Mouse (Mus musculus) stomach, embryonic 14.5 days (tissue): ENCODE measurements at regions not wholly inside any gene's neighbourhood (a gene's known extent, or its start where the extent isn't known, plus 50 kb on each side); places are given as distances from the start of the nearest gene placed in this dataset.
"Not testable (repeated sequence)": the region's sequence is repeated elsewhere in the genome, so short reads cannot be mapped to it uniquely, and the experiment has no call there.

Experiments used
- ATAC-seq: fragments of 200-750 bp; cut with Nextera tagmentation; 2 replicates; pipeline ENCODE4 v1.8.0; 2017; ENCODE audit warnings: low read depth, moderate TSS enrichment; ENCODE audit not compliant: insufficient number of reproducible peaks, insufficient read depth, low FRiP score
- H3K27ac ChIP-seq: fragments of 300-500 bp; sonication (generic); 2 replicates; pipeline ENCODE4 v1.5.1; 2014; ENCODE audit warnings: mild to moderate bottlenecking, low read length, moderate library complexity, mixed read lengths
- H3K27me3 ChIP-seq: fragments of 300-500 bp; sonication (generic); 2 replicates; pipeline ENCODE4 v1.6.1; 2014; ENCODE audit warnings: low read length, control low read depth, mixed read lengths; ENCODE audit not compliant: control insufficient read depth, insufficient read depth
- H3K36me3 ChIP-seq: fragments of 300-500 bp; sonication (generic); 2 replicates; pipeline ENCODE4 v1.6.1; 2014; ENCODE audit warnings: mild to moderate bottlenecking, control low read depth, low read length, moderate library complexity, mixed read lengths; ENCODE audit not compliant: control insufficient read depth, insufficient read depth
- H3K4me1 ChIP-seq: fragments of 300-500 bp; sonication (generic); 2 replicates; pipeline ENCODE4 v1.6.1; 2014; ENCODE audit warnings: low read length, control low read depth, mixed read lengths; ENCODE audit not compliant: control insufficient read depth, insufficient read depth
- H3K4me2 ChIP-seq: fragments of 300-500 bp; sonication (generic); replicated peaks from 2 replicates; pipeline ENCODE4 v1.6.1; 2014; ENCODE audit warnings: low read depth, low read length, control low read depth
- H3K4me3 ChIP-seq: fragments of 300-500 bp; sonication (generic); 2 replicates; pipeline ENCODE4 v1.5.1; 2014; ENCODE audit warnings: low read depth, low read length, control low read depth
- H3K9ac ChIP-seq: fragments of 300-500 bp; sonication (generic); replicated peaks from 2 replicates; pipeline ENCODE4 v1.6.1; 2014; ENCODE audit warnings: low read depth, mild to moderate bottlenecking, control low read depth, low read length, moderate library complexity, mixed read lengths
- H3K9me3 ChIP-seq: fragments of 300-500 bp; sonication (generic); 2 replicates; pipeline ENCODE4 v1.6.1; 2016; ENCODE audit warnings: low read depth, low read length, control low read depth; ENCODE audit not compliant: control insufficient read depth
- WGBS: fragments of 180-500 bp; shearing (Covaris S2); extraction: QIAGEN DNeasy Blood & Tissue Kit; methylation state at CpG from one replicate; pipeline ENCODE4 v1.1.7; 2014; 5-methylcytosine and 5-hydroxymethylcytosine counted together

DNA sequence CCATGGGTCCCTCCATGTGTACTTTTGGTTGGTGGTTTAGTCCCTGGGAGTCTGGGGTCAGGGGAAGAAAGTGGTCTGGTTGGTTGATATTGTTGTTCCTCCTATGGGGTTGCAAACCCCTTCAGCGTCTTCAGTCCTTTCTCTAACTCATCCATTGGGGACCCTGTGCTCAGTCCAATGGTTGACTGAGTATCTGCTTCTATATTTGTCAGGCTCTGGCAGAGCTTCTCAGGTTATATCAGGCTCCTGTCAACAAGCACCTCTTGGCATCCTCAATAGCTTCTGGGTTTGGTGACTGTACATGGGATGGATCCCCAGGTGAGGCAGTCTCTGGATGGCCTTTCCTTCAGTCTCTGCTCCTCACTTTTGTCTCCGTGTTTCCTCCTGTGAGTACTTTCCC is 170.4 kb upstream of the Ift57 start:
- not testable (repeated sequence) for ATAC-seq, H3K36me3 ChIP-seq, H3K9me3 ChIP-seq, H3K4me1 ChIP-seq, H3K4me3 ChIP-seq, H3K9ac ChIP-seq, H3K27ac ChIP-seq, H3K4me2 ChIP-seq, H3K27me3 ChIP-seq
- 90% methylated on average over 2 of the region's 2 CpGs for WGBS

DNA sequence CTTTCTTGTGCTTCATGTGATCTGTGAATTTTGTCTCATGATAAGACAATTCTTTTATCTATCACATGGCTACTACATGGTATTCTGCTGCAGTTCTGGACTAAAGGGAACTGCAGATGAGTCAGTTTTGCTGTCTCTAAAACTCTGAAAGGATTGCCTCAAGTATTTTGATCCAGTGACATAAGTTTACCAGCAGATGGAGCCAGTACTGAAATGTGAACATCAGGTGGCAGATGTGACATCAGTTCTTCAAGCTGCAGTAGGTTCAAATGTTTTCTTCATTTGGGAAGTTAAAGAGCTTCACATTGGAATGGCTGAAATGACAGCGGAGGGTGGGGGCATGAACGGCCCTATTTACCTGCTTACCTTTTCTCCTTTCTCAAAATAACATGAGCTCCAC is 170.0 kb upstream of the Ift57 start:
- no peaks in the 10 kb centered on the region for H3K27me3 ChIP-seq
- H3K9me3 ChIP-seq = no peaks in the 10 kb centered on the region
- no peak overlapping the region for H3K9ac ChIP-seq
- 76% methylated on average over 2 of the region's 2 CpGs for WGBS
- H3K36me3 ChIP-seq = no peaks in the 10 kb centered on the region
- H3K4me2 ChIP-seq = no peak overlapping the region
- H3K4me1 ChIP-seq = no peaks in the 10 kb centered on the region
- no peak overlapping the region for H3K27ac ChIP-seq
- no peak for ATAC-seq
- no peak overlapping the region for H3K4me3 ChIP-seq

DNA sequence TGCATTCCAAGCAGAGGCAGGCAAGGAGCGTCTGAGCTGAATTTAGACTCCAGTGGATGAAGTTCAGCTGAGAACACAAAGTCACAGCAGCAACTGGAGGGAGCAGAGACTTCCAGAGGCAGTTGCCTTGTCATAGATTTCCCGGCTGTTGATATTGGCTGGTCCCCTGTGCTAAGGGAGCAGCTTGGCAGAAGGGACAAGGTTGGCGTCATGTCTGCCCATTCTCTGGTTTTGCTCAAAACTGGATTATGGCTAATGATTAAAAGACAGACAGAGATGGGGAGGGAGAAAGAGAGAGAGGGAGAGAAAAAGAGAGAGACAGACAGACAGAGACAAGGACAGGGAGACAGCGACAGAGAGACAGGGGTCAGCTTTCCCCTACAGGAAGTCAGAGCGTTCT is 169.0 kb upstream of the Ift57 start:
- ATAC-seq = no peak
- 92% methylated on average over 5 of the region's 5 CpGs for WGBS
- Histone ChIP-seq H3K36me3 (no peaks in the 10 kb centered on the region), H3K27ac (no peak overlapping the region), H3K4me1 (no peaks in the 10 kb centered on the region), H3K9me3 (no peaks in the 10 kb centered on the region), H3K9ac (no peak overlapping the region), H3K4me2 (no peak overlapping the region), H3K4me3 (no peak overlapping the region), H3K27me3 (no peaks in the 10 kb centered on the region)

DNA sequence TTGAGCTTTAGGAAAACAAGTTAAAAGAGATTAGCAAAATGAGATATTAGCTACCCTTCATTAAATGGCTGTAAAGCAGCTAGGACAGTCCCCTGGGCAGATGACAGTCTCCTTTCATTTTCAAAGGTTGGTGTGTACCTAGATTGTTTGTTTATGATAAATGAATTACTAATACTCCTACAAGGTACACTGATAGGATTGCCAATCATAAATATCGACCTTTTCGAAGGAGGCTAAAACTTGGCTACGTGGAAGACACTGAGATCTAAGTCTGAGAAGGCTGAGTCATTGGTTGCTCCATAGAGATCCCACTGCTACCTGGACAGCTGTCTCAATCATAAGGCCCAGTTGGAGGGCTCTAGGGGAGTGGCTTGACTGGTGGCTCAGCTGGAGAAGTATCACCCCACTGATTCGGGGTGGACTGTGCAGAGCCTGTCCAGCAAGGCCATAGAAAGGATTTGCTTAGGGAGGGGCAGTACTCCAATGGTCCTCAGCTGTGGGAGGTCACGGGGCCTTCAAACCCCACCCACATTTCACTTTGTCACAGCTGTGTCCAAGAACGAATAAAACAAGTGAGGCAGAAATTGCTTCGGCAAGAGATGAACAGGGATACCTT is 166.9 kb upstream of the Ift57 start:
- no peak overlapping the region for H3K4me3 ChIP-seq
- H3K27ac ChIP-seq = no peak overlapping the region
- H3K27me3 ChIP-seq = no peaks in the 10 kb centered on the region
- H3K4me2 ChIP-seq = no peak overlapping the region
- no peak overlapping the region for H3K9ac ChIP-seq
- 69% methylated on average over 7 of the region's 7 CpGs for WGBS
- H3K36me3 ChIP-seq = no peaks in the 10 kb centered on the region
- no peaks in the 10 kb centered on the region for H3K4me1 ChIP-seq
- ATAC-seq = 0 out of 2 replicates have a peak, but pooled peaks have one; percentile 15
- H3K9me3 ChIP-seq = no peaks in the 10 kb centered on the region

DNA sequence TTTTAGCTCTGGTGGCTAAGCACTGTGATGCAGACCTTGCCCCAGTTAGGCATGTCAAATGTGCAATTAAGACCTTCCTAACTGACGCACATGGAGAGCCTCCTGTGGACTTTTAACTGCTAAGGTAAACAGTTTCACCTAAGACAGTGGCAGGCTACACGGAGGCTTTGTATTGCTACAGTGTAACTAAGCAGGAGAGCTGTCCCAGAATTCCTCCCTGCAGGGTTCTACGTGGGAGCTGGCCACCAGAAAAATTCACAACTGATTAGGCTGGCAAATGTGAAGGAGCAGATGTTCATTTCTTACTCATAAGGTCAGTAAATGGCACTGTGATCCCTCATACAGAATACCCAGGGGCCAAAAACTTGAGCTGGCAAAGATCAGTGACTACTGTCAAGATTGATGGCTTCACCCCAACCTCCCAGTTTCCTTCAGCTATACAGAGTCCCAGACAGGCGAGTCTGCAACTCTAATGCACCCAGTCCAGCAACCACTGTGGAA is 165.5 kb upstream of the Ift57 start:
- Histone ChIP-seq H3K4me2 (no peak overlapping the region), H3K27me3 (no peaks in the 10 kb centered on the region), H3K4me3 (no peak overlapping the region), H3K9me3 (no peaks in the 10 kb centered on the region), H3K9ac (no peak overlapping the region), H3K27ac (no peak overlapping the region), H3K36me3 (no peaks in the 10 kb centered on the region), H3K4me1 (no peaks in the 10 kb centered on the region)
- peak; percentile 73; the same call in 1 of the 2 replicates for ATAC-seq
- WGBS = 20% methylated on average over 4 of the region's 4 CpGs

DNA sequence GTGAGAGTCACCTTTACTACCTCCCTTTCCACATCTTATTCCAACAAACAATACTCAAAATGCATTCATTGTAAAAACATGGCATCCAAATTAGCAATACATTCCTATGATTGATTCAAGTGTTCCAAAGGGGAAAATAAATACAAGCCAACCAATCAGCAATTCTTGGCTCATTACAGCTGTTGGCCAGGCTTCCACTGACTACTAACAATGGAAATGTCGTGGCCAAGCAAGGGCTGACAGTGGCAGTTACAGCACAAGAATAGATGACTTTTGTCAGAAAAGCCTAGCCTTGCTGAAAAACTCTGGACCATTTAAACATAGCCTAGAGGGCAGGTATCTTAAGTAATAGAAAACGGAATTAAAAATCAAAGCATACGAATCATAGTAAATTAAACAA is 148.8 kb upstream of the Ift57 start:
- no peaks in the 10 kb centered on the region for H3K4me1 ChIP-seq
- H3K4me3 ChIP-seq = no peak overlapping the region
- ATAC-seq = no peak
- no peak overlapping the region for H3K27ac ChIP-seq
- 76% methylated on average over 3 of the region's 3 CpGs for WGBS
- H3K27me3 ChIP-seq = no peaks in the 10 kb centered on the region
- H3K4me2 ChIP-seq = no peak overlapping the region
- H3K9ac ChIP-seq = no peak overlapping the region
- no peaks in the 10 kb centered on the region for H3K9me3 ChIP-seq
- no peaks in the 10 kb centered on the region for H3K36me3 ChIP-seq

DNA sequence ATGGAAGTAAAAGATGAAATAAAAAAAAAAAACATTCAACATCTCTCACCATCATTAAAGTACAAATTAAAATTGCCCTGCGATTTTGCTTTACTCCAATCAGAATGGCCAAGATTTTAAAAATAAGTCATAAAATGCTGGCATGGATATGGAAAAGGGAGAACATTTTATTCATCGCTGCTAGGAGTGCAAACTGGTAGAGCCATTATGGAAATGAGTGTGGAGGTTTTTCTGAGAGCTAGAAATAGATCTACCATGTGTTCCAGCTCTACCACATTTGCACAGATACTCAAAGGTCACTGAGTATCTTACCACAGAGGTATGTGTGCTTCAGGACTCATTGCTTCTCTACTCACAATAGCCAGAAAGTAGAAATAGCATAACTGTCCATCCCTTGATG is 129.0 kb upstream of the Ift57 start:
- WGBS = 97% methylated on average over 2 of the region's 2 CpGs
- no peak for ATAC-seq
- no peak overlapping the region for H3K27ac ChIP-seq

DNA sequence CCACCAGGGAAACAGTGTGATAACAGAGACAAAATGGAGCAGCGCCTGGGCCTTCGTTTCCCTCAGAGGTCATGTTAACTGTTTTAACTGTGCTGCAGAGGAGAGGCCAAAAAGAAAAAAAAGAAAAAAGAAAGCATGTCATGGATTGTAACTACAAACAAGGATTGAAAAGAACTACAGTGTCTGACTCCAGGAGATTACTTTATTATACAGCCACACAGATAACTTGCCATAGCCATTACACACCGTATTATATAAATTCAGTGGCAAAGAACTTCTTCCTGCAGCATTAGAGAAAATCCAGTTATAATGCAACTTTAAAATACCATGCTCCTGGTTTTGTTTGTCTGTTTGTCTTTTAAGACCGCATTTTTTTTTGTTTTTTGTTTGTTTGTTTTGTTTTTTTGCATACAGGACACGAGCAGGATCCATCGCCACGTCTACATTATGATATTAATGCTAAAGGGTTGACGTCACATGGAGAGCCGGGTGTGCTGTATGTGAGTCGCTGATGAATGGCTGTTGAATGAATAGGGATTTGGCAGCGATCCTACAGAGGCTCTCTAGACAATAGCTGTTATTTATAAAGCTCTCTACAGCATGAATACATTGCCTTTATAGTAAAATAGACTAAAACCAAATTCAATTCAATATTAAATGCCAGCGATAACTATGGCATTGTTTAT is 126.4 kb upstream of the Ift57 start:
- WGBS = 65% methylated on average over 12 of the region's 12 CpGs
- H3K9ac ChIP-seq = no peak overlapping the region
- H3K27ac ChIP-seq = no peak overlapping the region
- no peaks in the 10 kb centered on the region for H3K9me3 ChIP-seq
- ATAC-seq = no peak
- H3K4me2 ChIP-seq = no peak overlapping the region
- no peaks in the 10 kb centered on the region for H3K4me1 ChIP-seq
- H3K27me3 ChIP-seq = no peaks in the 10 kb centered on the region
- no peak overlapping the region for H3K4me3 ChIP-seq
- no peaks in the 10 kb centered on the region for H3K36me3 ChIP-seq

More for the DNA sequence above, 129.0 kb upstream of the Ift57 start:
- Histone ChIP-seq H3K9me3 (no peaks in the 10 kb centered on the region), H3K9ac (no peak overlapping the region), H3K4me3 (no peak overlapping the region), H3K4me1 (no peaks in the 10 kb centered on the region), H3K27me3 (no peaks in the 10 kb centered on the region), H3K36me3 (no peaks in the 10 kb centered on the region), H3K4me2 (no peak overlapping the region)

DNA sequence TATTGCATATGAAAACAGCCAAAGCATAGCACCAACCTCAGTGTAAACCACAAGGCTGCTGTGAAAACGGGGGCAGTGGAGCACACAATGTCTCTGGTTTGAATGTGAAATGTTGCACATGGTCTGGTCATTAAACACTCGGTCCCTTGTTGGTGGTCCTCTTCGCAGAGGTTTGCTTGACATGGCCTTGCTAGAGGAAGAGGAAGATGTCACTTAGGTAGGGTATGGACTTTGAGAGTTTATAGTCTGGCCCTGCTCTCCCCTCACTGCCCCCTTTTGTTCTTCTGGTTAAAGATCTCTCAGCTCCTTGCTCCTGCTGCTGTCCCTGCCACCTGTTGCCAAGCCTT is 125.9 kb upstream of the Ift57 start:
- no peaks in the 10 kb centered on the region for H3K9me3 ChIP-seq
- H3K36me3 ChIP-seq = no peaks in the 10 kb centered on the region
- ATAC-seq = no peak
- H3K27me3 ChIP-seq = no peaks in the 10 kb centered on the region
- H3K27ac ChIP-seq = no peak overlapping the region
- no peak overlapping the region for H3K4me2 ChIP-seq
- no peak overlapping the region for H3K4me3 ChIP-seq
- 63% methylated on average over 3 of the region's 3 CpGs for WGBS
- no peaks in the 10 kb centered on the region for H3K4me1 ChIP-seq
- H3K9ac ChIP-seq = no peak overlapping the region
